Mouse (Mus musculus): ENCODE results near the gene Zfp513. TPM values are rescaled to one million over a fixed set of nuclear protein-coding genes. Genes with fewer than 3 reads are reported as not detected.
A peak's percentile ranks its signal among the peaks of the same experiment; 100 is the strongest.

Gene Zfp513
- polyA plus RNA-seq, 1 experiment from 2014 or later: 10.5 TPM

DNA sequence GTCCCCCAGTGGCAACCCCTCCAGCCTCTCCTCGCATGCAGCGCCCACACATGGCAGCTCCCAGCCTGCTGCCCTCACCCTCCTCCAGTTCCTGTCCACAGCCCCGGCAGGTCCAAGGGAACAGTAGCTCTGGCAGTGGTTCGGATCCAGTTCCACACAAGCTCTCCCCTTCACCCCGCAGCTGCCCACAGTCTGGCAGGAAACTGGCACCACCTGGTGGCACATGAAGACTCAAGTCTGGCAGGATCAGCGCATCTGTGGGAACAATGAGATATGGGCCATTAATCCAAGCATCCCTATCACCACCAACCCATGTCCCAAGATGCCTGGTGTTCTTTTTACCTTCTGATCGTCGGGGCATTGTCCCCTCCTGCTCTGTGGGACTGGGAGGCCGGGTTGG lies 2.2 kb downstream of the Zfp513 start:
- no peak overlapping the region for H3K4me2 ChIP-seq
- peaks cover 5% of the 10 kb centered on the region for H3K9me3 ChIP-seq (replicated peaks)
- H3K27ac ChIP-seq (ENCODE audit: poor library complexity, severe bottlenecking): no peak overlapping the region
- ATAC-seq (ENCODE audit: insufficient number of reproducible peaks, low FRiP score): no peak
- no peak overlapping the region for H3K9ac ChIP-seq
- 0 out of 2 replicates have a peak overlapping the region, but pooled peaks have one; percentile 2 for H3K4me3 ChIP-seq
- peaks cover 18% of the 10 kb centered on the region for H3K4me1 ChIP-seq (replicated peaks)
- peaks cover 81% of the 10 kb centered on the region for H3K36me3 ChIP-seq
- 83% methylated on average over 9 of the region's 9 CpGs for WGBS
- H3K27me3 ChIP-seq (replicated peaks): no peaks in the 10 kb centered on the region

DNA sequence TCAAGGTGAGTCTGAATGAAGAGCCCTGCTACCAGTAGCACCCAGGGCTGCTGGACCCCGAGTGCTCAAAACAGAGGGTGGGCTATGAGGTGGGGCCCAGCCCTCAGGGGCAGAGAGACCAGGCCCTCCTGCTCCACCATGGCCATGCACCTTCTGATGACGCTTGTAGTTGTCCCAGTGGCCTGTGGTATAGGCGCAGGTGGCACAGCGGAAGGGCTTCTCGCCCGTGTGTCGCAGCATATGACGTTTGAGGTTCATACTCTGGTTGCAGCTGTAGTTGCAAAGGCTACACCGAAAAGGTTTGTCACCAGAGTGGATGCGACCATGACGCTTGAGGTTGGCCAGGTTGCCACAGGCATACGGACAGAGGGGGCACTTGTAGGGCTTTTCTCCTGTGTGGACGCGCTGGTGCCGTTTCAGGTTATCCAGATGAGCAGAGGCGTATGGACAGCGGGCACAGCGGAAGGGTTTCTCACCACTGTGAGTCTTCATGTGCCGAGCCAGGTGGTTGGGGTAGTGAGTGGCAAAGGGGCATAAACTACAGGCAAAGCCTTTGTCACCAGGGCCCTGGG lies 2.7 kb downstream of the Zfp513 start:
- H3K27ac ChIP-seq (ENCODE audit: poor library complexity, severe bottlenecking): no peak overlapping the region
- WGBS: 91% methylated on average over 19 of the region's 19 CpGs
- peaks cover 5% of the 10 kb centered on the region for H3K9me3 ChIP-seq (replicated peaks)
- H3K36me3 ChIP-seq: peaks cover 80% of the 10 kb centered on the region
- no peak overlapping the region for H3K9ac ChIP-seq
- no peak for ATAC-seq (ENCODE audit: insufficient number of reproducible peaks, low FRiP score)
- no peak overlapping the region for H3K4me3 ChIP-seq
- peaks cover 21% of the 10 kb centered on the region for H3K4me1 ChIP-seq (replicated peaks)
- no peak overlapping the region for H3K4me2 ChIP-seq
- no peaks in the 10 kb centered on the region for H3K27me3 ChIP-seq (replicated peaks)

DNA sequence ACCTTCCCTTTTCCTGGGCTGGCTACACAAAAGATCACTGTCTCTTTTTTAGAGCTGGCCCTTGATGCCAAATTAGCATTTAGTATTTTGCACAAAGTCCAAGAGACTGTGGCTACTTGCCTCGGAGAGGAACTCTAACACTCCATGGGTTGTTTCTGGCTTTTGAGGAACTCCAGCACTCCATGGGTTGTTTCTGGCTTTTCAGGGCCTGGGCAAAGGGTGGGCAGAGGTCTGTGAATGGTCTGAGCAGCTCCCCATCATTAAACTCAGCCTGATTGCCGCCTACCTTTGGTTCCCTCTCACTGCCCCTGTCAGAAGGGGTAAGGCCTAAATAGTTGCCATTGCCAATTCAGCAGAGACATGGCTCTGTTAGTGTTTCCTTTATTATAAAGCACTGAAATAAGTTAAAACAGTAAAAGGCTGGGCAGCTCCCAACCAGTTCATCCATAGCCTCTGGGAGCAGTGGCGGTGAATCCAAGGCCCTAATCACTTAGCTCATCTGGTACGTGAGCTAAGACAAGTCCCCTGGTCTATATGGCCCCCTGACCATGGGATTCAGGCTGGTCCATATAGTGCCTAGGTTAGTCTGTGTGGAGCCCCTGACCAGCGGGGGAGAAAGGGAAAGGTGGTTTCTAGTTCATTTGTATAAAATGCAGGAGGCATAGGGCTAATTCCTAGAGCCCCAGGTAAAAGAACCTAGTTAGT lies 3.3 kb downstream of the Zfp513 start:
- 83% methylated on average over 5 of the region's 5 CpGs for WGBS

DNA sequence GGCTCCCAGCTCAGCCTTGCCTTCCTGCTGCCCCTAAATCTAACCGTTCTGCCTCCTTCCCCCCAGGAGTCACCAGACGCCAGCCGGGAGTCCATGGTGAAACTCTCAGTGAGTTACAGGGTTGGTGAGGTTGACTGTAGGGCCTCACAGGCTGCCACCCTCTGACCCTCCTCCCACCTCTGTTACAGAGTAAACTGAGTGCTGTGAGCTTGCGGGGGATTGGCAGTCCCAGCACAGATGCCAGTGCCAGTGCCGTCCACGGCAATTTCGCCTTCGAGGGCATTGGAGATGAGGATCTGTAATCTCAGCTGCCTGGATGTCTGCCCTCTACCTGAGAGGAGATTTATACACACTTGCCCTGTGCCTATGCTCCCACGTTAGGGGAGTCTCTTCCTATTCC lies 3.9 kb downstream of the Zfp513 start:
- no peaks in the 10 kb centered on the region for H3K27me3 ChIP-seq (replicated peaks)
- H3K4me1 ChIP-seq (replicated peaks): peaks cover 27% of the 10 kb centered on the region
- H3K4me3 ChIP-seq: no peak overlapping the region
- H3K27ac ChIP-seq (ENCODE audit: poor library complexity, severe bottlenecking): no peak overlapping the region
- H3K9me3 ChIP-seq (replicated peaks): peaks cover 5% of the 10 kb centered on the region
- ATAC-seq (ENCODE audit: insufficient number of reproducible peaks, low FRiP score): no peak
- peaks cover 68% of the 10 kb centered on the region for H3K36me3 ChIP-seq
- WGBS: 81% methylated on average over 9 of the region's 9 CpGs
- H3K4me2 ChIP-seq: no peak overlapping the region
- no peak overlapping the region for H3K9ac ChIP-seq

More for the DNA sequence above, 3.3 kb downstream of the Zfp513 start:
- Histone ChIP-seq H3K4me2 (no peak overlapping the region), H3K4me1 (replicated peaks) (peaks cover 27% of the 10 kb centered on the region), H3K27ac (ENCODE audit: poor library complexity, severe bottlenecking) (no peak overlapping the region), H3K9me3 (replicated peaks) (peaks cover 5% of the 10 kb centered on the region), H3K27me3 (replicated peaks) (no peaks in the 10 kb centered on the region), H3K4me3 (no peak overlapping the region), H3K9ac (no peak overlapping the region), H3K36me3 (peaks cover 74% of the 10 kb centered on the region)
- ATAC-seq (ENCODE audit: insufficient number of reproducible peaks, low FRiP score): no peak

DNA sequence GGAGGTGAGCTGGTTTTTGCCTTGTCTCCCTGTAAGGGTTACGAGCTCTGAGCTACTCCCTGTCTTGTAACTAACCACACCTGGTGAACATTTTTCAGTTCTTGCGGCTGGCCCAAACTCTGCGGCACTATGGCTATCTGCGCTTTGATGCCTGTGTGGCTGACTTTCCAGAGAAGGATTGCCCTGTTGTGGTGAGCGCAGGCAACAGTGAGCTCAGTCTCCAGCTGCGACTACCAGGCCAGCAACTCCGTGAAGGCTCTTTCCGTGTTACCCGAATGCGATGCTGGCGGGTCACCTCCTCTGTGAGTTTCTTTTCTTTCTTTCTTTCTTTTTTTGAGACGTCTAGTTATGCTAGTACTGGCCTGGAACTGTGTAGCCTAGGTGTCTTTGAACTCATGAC lies 5.0 kb downstream of the Zfp513 start:
- no peaks in the 10 kb centered on the region for H3K27me3 ChIP-seq (replicated peaks)
- no peak overlapping the region for H3K4me2 ChIP-seq
- peaks cover 62% of the 10 kb centered on the region for H3K36me3 ChIP-seq
- no peak overlapping the region for H3K4me3 ChIP-seq
- H3K9me3 ChIP-seq (replicated peaks): peaks cover 5% of the 10 kb centered on the region
- H3K4me1 ChIP-seq (replicated peaks): peaks cover 23% of the 10 kb centered on the region
- no peak overlapping the region for H3K9ac ChIP-seq
- ATAC-seq (ENCODE audit: insufficient number of reproducible peaks, low FRiP score): no peak
- 94% methylated on average over 12 of the region's 12 CpGs for WGBS
- H3K27ac ChIP-seq (ENCODE audit: poor library complexity, severe bottlenecking): no peak overlapping the region

DNA sequence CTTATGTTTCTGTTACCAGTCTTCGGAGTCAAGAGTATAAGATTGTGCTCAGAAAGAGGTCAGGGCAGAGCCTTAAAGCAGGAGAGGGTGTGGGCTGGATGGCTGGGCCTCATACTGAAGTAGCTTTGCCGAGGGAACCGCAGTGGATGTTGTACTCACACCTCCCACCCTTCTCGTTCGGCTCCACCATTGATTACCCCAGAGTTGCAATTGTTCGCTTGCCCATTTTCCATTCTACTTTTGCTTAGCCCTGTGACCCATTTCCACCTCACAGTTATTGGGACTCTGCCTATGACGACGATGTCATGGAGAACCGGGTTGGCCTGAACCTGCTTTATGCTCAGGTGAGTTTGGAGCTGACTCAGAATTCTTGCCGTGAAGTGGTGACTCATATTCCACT lies 5.9 kb downstream of the Zfp513 start:
- 92% methylated on average over 10 of the region's 10 CpGs for WGBS
- Histone ChIP-seq H3K4me1 (replicated peaks) (peaks cover 28% of the 10 kb centered on the region), H3K9ac (no peak overlapping the region), H3K36me3 (peaks cover 65% of the 10 kb centered on the region), H3K4me2 (no peak overlapping the region), H3K9me3 (replicated peaks) (peaks cover 5% of the 10 kb centered on the region), H3K4me3 (no peak overlapping the region), H3K27me3 (replicated peaks) (no peaks in the 10 kb centered on the region), H3K27ac (ENCODE audit: poor library complexity, severe bottlenecking) (no peak overlapping the region)
- no peak for ATAC-seq (ENCODE audit: insufficient number of reproducible peaks, low FRiP score)

DNA sequence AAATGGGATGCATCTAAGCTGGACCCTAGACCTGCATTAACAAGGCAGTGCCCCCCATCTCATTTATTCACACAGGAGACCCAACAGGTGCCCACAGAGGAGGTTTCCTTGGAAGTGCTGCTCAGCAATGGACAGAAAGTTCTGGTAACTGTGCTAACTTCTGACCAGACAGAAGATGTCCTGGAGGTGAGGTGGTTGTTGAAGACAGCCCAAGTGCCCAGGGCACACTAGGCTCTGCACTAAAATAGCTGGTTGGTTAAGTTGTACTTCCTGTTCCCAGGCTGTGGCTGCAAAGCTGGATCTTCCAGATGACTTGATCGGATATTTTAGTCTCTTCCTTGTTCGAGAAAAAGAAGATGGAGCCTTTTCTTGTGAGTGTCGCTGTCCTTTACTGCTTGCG lies 6.4 kb downstream of the Zfp513 start:
- H3K4me1 ChIP-seq (replicated peaks): peaks cover 26% of the 10 kb centered on the region
- H3K4me2 ChIP-seq: no peak overlapping the region
- ATAC-seq (ENCODE audit: insufficient number of reproducible peaks, low FRiP score): no peak
- H3K9me3 ChIP-seq (replicated peaks): peaks cover 5% of the 10 kb centered on the region
- H3K27ac ChIP-seq (ENCODE audit: poor library complexity, severe bottlenecking): no peak overlapping the region
- no peak overlapping the region for H3K9ac ChIP-seq
- 90% methylated on average over 4 of the region's 4 CpGs for WGBS
- peaks cover 69% of the 10 kb centered on the region for H3K36me3 ChIP-seq
- no peak overlapping the region for H3K4me3 ChIP-seq
- H3K27me3 ChIP-seq (replicated peaks): no peaks in the 10 kb centered on the region

DNA sequence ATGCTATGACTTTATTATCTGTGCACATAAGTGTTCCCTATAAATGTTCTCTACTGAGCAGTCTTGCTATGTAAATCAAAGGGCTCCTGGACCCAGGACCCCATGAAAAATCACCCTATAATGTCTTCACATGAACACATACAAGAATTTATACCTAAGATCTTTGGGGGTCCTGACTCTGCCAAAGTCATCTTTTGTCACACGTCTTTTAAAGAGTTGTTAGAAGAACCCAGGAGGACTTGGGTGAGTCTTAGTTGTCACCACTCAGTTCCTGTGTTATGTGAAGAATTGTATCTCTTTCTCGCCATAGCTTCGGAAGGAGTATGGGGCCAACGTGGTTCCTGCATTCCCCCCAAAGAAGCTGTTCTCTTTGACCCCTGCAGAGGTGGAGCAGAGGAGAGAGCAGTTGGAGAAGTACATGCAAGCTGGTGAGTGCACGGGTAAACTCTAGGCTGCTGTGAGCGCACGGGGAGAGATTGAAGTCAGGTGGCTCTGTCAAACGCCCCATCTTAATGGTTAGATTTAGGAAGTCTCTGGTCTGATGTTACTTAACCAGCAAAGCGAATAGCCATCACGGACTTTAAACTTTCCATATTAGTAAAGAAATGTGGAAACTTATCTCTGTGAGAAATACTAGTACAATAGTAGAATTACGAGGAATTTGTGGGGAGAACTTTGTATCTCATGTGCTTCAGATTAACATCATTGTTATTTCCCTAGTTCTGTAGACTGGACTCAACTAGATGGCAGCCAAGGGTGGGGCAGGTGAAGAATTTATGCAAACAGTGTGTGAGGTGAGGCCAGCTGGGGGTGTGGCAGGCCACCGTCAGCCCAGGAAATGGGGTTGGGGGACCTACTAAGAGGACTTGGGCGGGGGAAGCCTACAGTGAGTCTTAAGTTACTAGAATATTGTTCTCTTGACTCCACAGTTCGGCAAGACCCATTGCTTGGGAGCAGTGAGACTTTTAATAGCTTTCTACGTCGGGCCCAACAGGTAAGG lies 7.3 kb downstream of the Zfp513 start:
- H3K4me2 ChIP-seq: peak overlapping the region; percentile 84
- H3K36me3 ChIP-seq: peaks cover 69% of the 10 kb centered on the region
- H3K27me3 ChIP-seq (replicated peaks): no peaks in the 10 kb centered on the region
- no peak overlapping the region for H3K27ac ChIP-seq (ENCODE audit: poor library complexity, severe bottlenecking)
- peak overlapping the region; percentile 92; the same call in 1 of the 2 replicates for H3K9ac ChIP-seq
- no peaks in the 10 kb centered on the region for H3K9me3 ChIP-seq (replicated peaks)
- peaks cover 20% of the 10 kb centered on the region for H3K4me1 ChIP-seq (replicated peaks)
- ATAC-seq (ENCODE audit: insufficient number of reproducible peaks, low FRiP score): no peak
- 89% methylated on average over 16 of the region's 16 CpGs for WGBS
- H3K4me3 ChIP-seq: peak overlapping the region; percentile 83; the same call in 1 of the 2 replicates

DNA sequence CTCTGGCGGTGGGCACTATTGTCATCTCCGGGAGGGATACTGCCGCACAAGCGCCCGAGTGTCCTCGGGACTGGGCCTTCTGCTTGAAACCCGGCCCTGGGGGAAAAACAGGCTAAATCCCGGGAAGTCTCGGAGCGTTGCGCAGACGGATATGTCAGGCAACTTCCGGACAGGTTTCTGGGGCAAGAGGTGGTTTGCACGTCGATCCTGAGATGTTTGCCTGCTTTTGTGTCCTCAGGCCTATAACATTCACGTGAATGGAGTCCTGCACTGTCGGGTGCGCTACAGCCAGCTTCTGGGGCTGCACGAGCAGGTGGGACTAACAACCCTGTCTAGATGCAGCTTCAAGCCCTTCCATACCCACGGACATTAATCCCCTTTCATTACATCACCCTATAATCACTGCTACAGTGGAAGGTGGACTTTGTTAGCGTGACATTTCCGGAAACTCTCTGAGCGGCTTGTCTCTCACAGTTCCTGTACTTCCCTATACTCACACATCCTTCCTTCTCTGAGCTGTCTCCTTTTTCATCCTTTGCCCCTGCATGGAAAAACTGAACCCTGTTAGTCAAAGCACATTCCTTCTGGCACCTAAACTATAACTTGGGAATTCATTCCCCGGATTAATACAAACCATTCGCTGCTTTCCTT lies 8.3 kb downstream of the Zfp513 start:
- H3K36me3 ChIP-seq: peaks cover 67% of the 10 kb centered on the region
- H3K4me2 ChIP-seq: peak overlapping the region; percentile 84
- H3K9me3 ChIP-seq (replicated peaks): no peaks in the 10 kb centered on the region
- peak overlapping the region; percentile 83 for H3K4me3 ChIP-seq
- peaks cover 20% of the 10 kb centered on the region for H3K4me1 ChIP-seq (replicated peaks)
- H3K27me3 ChIP-seq (replicated peaks): no peaks in the 10 kb centered on the region
- no peak for ATAC-seq (ENCODE audit: insufficient number of reproducible peaks, low FRiP score)
- H3K9ac ChIP-seq: peak overlapping the region; percentile 92
- WGBS: 11% methylated on average over 25 of the region's 25 CpGs
- peak overlapping the region; percentile 87 for H3K27ac ChIP-seq (ENCODE audit: poor library complexity, severe bottlenecking)

DNA sequence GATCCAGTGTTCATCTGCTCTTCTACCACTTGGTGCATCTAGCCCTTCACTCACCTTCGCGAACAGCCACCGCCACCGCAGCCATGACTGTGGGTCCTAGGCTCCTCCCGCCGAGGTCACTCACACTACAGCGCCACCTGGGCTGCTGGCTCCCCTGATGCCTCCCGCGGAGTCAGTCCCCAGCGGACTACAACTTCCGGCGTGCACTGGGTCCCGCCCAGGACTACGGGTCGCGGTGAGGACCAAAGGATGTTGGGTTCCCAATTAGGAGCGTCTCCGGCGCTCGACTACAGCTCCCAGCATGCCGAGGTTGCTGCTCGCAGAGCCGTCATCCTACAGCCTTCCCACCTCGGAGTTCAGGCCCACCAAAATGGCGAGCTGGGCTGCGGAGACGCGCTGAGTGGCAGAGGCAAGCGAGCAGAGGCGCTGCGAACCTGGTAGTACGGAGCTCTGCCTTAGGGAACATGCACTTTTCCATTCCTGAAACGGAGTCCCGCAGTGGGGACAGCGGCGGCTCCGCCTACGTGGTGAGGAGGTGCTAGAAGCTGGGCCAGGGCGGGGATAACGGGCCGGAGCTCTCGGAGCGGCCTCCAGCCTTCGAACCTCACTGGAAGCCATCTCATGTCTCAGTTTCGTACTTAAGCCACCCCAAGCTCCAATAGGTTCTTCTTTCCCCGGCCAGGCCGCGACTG lies 9.0 kb downstream of the Zfp513 start, which contains the start of the genes Snx17 and Eif2b4:
Snx17 (plus strand) TSS at position 289 of the 692 bp plus-strand sequence.
Eif2b4 (minus strand) TSS at position 492 of the 692 bp plus-strand sequence.
- H3K9ac ChIP-seq: peak within 1 kb of the TSS; percentile 92
- H3K4me1 ChIP-seq (replicated peaks): peaks cover 20% of the 10 kb centered on the region
- peaks cover 67% of the 10 kb centered on the region for H3K36me3 ChIP-seq
- peak; percentile 96 for ATAC-seq (ENCODE audit: insufficient number of reproducible peaks, low FRiP score)
- under 1% methylated on average over 48 of the region's 48 CpGs for WGBS
- no peaks in the 10 kb centered on the region for H3K27me3 ChIP-seq (replicated peaks)
- peak within 1 kb of the TSS; percentile 83 for H3K4me3 ChIP-seq
- no peaks in the 10 kb centered on the region for H3K9me3 ChIP-seq (replicated peaks)
- H3K4me2 ChIP-seq: peak within 1 kb of the TSS; percentile 84
- peak within 1 kb of the TSS; percentile 87 for H3K27ac ChIP-seq (ENCODE audit: poor library complexity, severe bottlenecking)
